Mouse (Mus musculus) neural tube, embryonic 15.5 days (tissue): ENCODE results near the gene Vmn1r188. TPM values are rescaled to one million over a fixed set of nuclear protein-coding genes. Genes with fewer than 3 reads are reported as not detected.
"Not testable (repeated sequence)": the region's sequence is repeated elsewhere in the genome, so short reads cannot be mapped to it uniquely, and the experiment has no call there.

Experiments
- ATAC-seq: fragments of 200-750 bp; cut with Nextera tagmentation; 2 replicates; pipeline ENCODE4 v1.8.0; 2017; ENCODE audit warnings: mild to moderate bottlenecking, moderate TSS enrichment, moderate library complexity; ENCODE audit not compliant: low FRiP score
- H3K27ac ChIP-seq: fragments of 300-500 bp; sonication (generic); replicated peaks from 2 replicates; pipeline ENCODE4 v1.5.1; 2015; ENCODE audit warnings: mild to moderate bottlenecking, inconsistent platforms
- H3K27me3 ChIP-seq: fragments of 300-500 bp; sonication (generic); replicated peaks from 2 replicates; pipeline ENCODE4 v1.6.1; 2015; ENCODE audit warnings: inconsistent platforms
- H3K36me3 ChIP-seq: fragments of 300-500 bp; sonication (generic); 2 replicates; pipeline ENCODE4 v1.6.1; 2015; ENCODE audit warnings: inconsistent platforms
- H3K4me1 ChIP-seq: fragments of 300-500 bp; sonication (generic); 2 replicates; pipeline ENCODE4 v1.6.1; 2015; ENCODE audit warnings: inconsistent platforms
- H3K4me2 ChIP-seq: fragments of 300-500 bp; sonication (generic); 2 replicates; pipeline ENCODE4 v1.6.1; 2015; ENCODE audit warnings: inconsistent platforms, mild to moderate bottlenecking, moderate library complexity
- H3K4me3 ChIP-seq: fragments of 300-500 bp; sonication (generic); replicated peaks from 2 replicates; pipeline ENCODE4 v1.5.1; 2015; ENCODE audit warnings: mild to moderate bottlenecking, inconsistent platforms
- H3K9ac ChIP-seq: fragments of 300-500 bp; sonication (generic); replicated peaks from 2 replicates; pipeline ENCODE4 v1.6.1; 2015; ENCODE audit warnings: mild to moderate bottlenecking, inconsistent platforms
- H3K9me3 ChIP-seq: fragments of 300-500 bp; sonication (generic); replicated peaks from 2 replicates; pipeline ENCODE4 v1.6.1; 2016; ENCODE audit warnings: inconsistent platforms
- WGBS: fragments of 180-500 bp; shearing (Covaris S2); methylation state at CpG from one replicate; pipeline ENCODE4 v1.1.7; 2015; ENCODE audit warnings: mixed read lengths; 5-methylcytosine and 5-hydroxymethylcytosine counted together
- microRNA-seq: library from miRNA; unstranded; fragments of <30 nt; microRNA quantifications from one replicate; pipeline ENCODE4, GENCODE M21; 2017
- polyA plus RNA-seq: library from polyadenylated mRNA; unstranded; fragments of >200 nt; fragmentation: Nextera tagmentation; extraction: Ambion mirVana; gene quantifications from 2 replicates; pipeline ENCODE4 v1.2.1, GENCODE M21; 2015

The Vmn1r188 gene
- polyA plus RNA-seq, 1 experiment from 2014 or later: not detected

GRCm38 (mm10) chr13:22053754-22054153 is 30.5 kb upstream of the Vmn1r188 start:
- no peak overlapping the region for H3K4me3 ChIP-seq
- H3K27ac ChIP-seq: no peak overlapping the region
- H3K36me3 ChIP-seq: no peaks in the 10 kb centered on the region
- peaks cover 4% of the 10 kb centered on the region; the same call in 1 of the 2 replicates for H3K4me1 ChIP-seq
- H3K27me3 ChIP-seq: no peaks in the 10 kb centered on the region
- H3K9ac ChIP-seq: no peak overlapping the region
- no peaks in the 10 kb centered on the region for H3K9me3 ChIP-seq
- WGBS: 98% methylated on average over 1 of the region's 1 CpGs
- ATAC-seq: no peak
- no peak overlapping the region for H3K4me2 ChIP-seq

GRCm38 (mm10) chr13:22061422-22061821 is 22.8 kb upstream of the Vmn1r188 start:
- Histone ChIP-seq H3K36me3 (no peaks in the 10 kb centered on the region), H3K9ac (no peak overlapping the region), H3K27ac (no peak overlapping the region), H3K4me3 (no peak overlapping the region), H3K4me1 (no peaks in the 10 kb centered on the region), H3K9me3 (no peaks in the 10 kb centered on the region), H3K4me2 (no peak overlapping the region), H3K27me3 (no peaks in the 10 kb centered on the region)
- no peak for ATAC-seq
- WGBS: 79% methylated on average over 1 of the region's 1 CpGs

GRCm38 (mm10) chr13:22063468-22063867 is 20.8 kb upstream of the Vmn1r188 start:
- Histone ChIP-seq H3K27ac (no peak overlapping the region), H3K36me3 (no peaks in the 10 kb centered on the region), H3K4me3 (no peak overlapping the region), H3K27me3 (no peaks in the 10 kb centered on the region), H3K9me3 (no peaks in the 10 kb centered on the region), H3K4me1 (no peaks in the 10 kb centered on the region), H3K9ac (no peak overlapping the region), H3K4me2 (no peak overlapping the region)
- WGBS: 72% methylated on average over 1 of the region's 1 CpGs
- ATAC-seq: no peak

- H3K9ac ChIP-seq, H3K36me3 ChIP-seq, H3K27ac ChIP-seq, H3K4me2 ChIP-seq, H3K9me3 ChIP-seq, H3K27me3 ChIP-seq, ATAC-seq, H3K4me1 ChIP-seq, H3K4me3 ChIP-seq: not testable (repeated sequence)
- WGBS: 95% methylated on average over 2 of the region's 2 CpGs
These were observed 21.5 kb downstream of the Vmn1r188 start, which contains the start of gene Vmn1r189 for GRCm38 (mm10) chr13:22105724-22106123. Vmn1r189 (minus strand) TSS chr13:22105824.

- H3K36me3 ChIP-seq, H3K9me3 ChIP-seq, H3K4me3 ChIP-seq, H3K9ac ChIP-seq, H3K4me1 ChIP-seq, H3K4me2 ChIP-seq, H3K27me3 ChIP-seq, H3K27ac ChIP-seq: not testable (repeated sequence)
- 82% methylated on average over 5 of the region's 5 CpGs for WGBS
- peak; percentile 31; the same call in 1 of the 2 replicates for ATAC-seq
These were observed 52.5 kb downstream of the Vmn1r188 start for GRCm38 (mm10) chr13:22136495-22137293.

Small RNA genes within 50 kb of the gene (microRNA-seq; reads per million reads assigned to microRNA genes)
- gene Gm26300 (not detected), gene Gm44390 (not detected), gene Gm44486 (not detected)

Other genes with a start within 250 kb of the Vmn1r188 start
- gene Zfp184, start 139.3 kb upstream of the Vmn1r188 start, polyA plus RNA-seq: 10.3 and 11.5 TPM in 2 replicates
- gene Pom121l2, start 103.2 kb upstream of the Vmn1r188 start, polyA plus RNA-seq: 0.11 TPM in 1 of 2 replicates, not detected in the other
- 0.09 and 167 TPM in 2 replicates for gene Prss16, start 74.7 kb upstream of the Vmn1r188 start, polyA plus RNA-seq
- 4.5 TPM in 1 of 2 replicates, not detected in the other for gene Hist1h2ah, start 48.9 kb upstream of the Vmn1r188 start, polyA plus RNA-seq
- gene Hist1h2bk, start 48.6 kb upstream of the Vmn1r188 start, polyA plus RNA-seq: 0.97 and 2.2 TPM in 2 replicates
- 4.8 and 8.5 TPM in 2 replicates for gene Hist1h4i, start 43.1 kb upstream of the Vmn1r188 start, polyA plus RNA-seq
- gene Hist1h2ag, start 41.5 kb upstream of the Vmn1r188 start, polyA plus RNA-seq: 3.0 and 13.9 TPM in 2 replicates
- gene Hist1h2bj, start 41.2 kb upstream of the Vmn1r188 start, polyA plus RNA-seq: 2.0 and 7.2 TPM in 2 replicates
- not detected in 2 replicates for gene Vmn1r189, start 21.4 kb downstream of the Vmn1r188 start, polyA plus RNA-seq
- not detected in 2 replicates for gene Vmn1r191, start 99.5 kb downstream of the Vmn1r188 start, polyA plus RNA-seq
- not detected in 2 replicates for gene Vmn1r192, start 106.7 kb downstream of the Vmn1r188 start, polyA plus RNA-seq
- gene Vmn1r193, start 138.7 kb downstream of the Vmn1r188 start, polyA plus RNA-seq: not detected in 2 replicates
- not detected in 2 replicates for gene Vmn1r194, start 159.8 kb downstream of the Vmn1r188 start, polyA plus RNA-seq
- not detected in 2 replicates for gene Vmn1r195, start 186.1 kb downstream of the Vmn1r188 start, polyA plus RNA-seq
- gene Vmn1r196, start 205.5 kb downstream of the Vmn1r188 start, polyA plus RNA-seq: not detected in 2 replicates
- not detected in 2 replicates for gene Vmn1r197, start 240.1 kb downstream of the Vmn1r188 start, polyA plus RNA-seq